Mouse (Mus musculus) cortical plate, adult 2 months (tissue): ENCODE results near the gene Eefsec.

Experiments used
- CTCF ChIP-seq: fragments of 200-500 bp; IDR thresholded peaks from 2 replicates; pipeline ENCODE4 v1.5.1; 2011; ENCODE audit warnings: mild to moderate bottlenecking, control low read depth, low read length; ENCODE audit not compliant: insufficient read depth; ENCODE audit errors: extremely low read depth
- POLR2A ChIP-seq: fragments of 200-500 bp; IDR thresholded peaks from 2 replicates; pipeline ENCODE4 v1.6.1; 2011; ENCODE audit warnings: mild to moderate bottlenecking, low read length, control low read depth; ENCODE audit not compliant: insufficient read depth; ENCODE audit errors: extremely low read depth

DNA sequence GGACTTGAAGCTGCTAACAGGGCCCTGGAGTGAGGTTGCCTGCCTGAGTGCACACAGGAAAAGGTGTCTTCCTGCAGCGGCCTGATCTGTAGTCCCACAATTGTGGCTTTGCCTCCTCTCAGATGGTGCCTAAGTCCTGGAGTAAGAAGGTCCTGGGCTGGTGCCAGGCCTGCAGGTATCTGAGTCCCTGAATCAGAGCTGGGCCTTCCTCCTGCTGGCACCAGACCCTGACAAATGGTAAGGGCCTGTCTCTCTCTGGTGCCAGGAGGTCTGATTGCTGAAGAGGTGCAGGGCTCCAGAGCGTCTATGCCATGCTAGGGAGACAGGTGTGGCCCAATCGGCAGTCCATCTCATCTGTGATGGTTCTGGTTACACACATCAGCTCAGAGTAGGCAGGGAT is 186.7 kb downstream of the Eefsec start:
- TF ChIP-seq POLR2A (no peak), CTCF (no peak)
